Mouse (Mus musculus) ovary, adult 18-20 months (tissue): ENCODE measurements at regions not wholly inside any gene's neighbourhood (a gene's known extent, or its start where the extent isn't known, plus 50 kb on each side); places are given as distances from the start of the nearest gene placed in this dataset.

Experiments
- DNase-seq: peaks from one replicate; pipeline ENCODE4 v3.0.0; 2022; ENCODE audit warnings: low spot score, mixed read lengths

- peak; percentile 52 for DNase-seq
These were observed 171.9 kb upstream of the Cntnap5a start for GRCm38 (mm10) chr1:115512632-115513031.

DNA sequence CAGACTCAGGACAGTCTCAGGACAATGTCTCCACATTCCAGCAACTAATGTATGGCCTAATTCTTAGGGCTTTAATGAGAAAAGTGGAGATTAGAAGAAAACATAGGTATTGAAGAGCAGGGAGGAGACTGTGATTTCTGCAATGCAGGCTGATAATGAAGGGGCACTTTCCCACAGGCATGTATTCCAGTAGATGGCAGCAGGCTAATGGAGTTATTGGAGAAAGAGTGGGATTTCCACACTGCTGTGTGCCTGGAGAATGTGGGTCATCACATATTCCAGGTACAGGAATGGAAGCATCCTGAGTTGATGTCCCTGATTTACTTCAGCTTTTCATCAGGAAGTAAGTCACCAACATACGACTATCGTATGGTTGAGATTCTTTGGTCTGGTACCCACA lies 150.8 kb upstream of the Cntnap5a start:
- DNase-seq = no peak

- DNase-seq = no peak
These were observed 138.6 kb upstream of the Cntnap5a start for GRCm38 (mm10) chr1:115545994-115546393.
